Mouse (Mus musculus) ovary, postnatal 36 days (tissue): ENCODE data around the gene Exd1.
A peak's percentile ranks its signal among the peaks of the same experiment; 100 is the strongest.

ENCODE experiments used
- DNase-seq: peaks from one replicate; pipeline ENCODE4 v3.0.0; 2022; ENCODE audit warnings: low spot score, mixed read lengths

Gene Exd1

DNA sequence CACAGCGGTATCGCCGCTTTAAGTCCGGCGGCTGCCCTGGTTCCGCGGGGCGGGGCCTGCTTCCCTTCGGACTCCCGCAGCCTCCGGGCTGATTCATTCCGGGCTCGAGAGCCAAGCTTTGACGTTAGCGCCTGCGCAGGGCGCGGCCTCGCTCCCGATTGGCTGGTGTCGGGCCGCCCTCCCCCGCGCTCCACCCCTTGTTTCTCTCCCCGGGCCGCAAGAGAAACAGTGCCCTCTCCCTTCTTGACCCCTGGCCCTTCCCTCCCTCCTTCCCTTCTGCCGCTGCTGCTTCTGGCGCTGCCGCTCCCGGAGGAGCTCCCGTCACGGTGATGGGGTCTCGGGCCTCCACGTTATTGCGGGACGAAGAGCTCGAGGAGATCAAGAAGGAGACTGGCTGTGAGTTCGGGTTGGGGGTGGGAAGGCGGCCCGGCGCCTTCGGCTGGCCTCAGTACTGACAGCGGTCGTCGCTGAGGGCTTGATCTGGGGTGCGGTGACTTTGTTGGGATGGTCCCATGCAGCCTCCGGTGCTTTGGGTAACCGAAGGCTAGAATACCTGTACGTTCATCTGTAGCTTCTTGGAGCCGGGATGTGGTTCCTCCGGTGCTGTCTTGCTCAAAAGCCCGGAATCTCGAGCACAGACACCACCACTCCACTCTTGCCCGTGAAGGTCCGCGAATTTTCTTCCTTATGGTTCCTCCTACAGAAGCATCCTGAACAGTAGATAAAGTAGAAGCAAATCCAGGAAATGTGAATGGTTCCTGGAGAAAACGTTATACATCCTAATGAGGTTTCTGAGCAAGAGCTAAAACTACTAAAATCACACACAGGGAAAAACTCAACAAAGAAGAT is at the start of gene Exd1, which contains the start of gene Chp1:
TSS of gene Exd1 (minus strand) at position 106 of the 849 bp plus-strand sequence.
TSS of gene Chp1 (plus strand) at position 176 of the 849 bp plus-strand sequence.
- peak; percentile 99 for DNase-seq

DNA sequence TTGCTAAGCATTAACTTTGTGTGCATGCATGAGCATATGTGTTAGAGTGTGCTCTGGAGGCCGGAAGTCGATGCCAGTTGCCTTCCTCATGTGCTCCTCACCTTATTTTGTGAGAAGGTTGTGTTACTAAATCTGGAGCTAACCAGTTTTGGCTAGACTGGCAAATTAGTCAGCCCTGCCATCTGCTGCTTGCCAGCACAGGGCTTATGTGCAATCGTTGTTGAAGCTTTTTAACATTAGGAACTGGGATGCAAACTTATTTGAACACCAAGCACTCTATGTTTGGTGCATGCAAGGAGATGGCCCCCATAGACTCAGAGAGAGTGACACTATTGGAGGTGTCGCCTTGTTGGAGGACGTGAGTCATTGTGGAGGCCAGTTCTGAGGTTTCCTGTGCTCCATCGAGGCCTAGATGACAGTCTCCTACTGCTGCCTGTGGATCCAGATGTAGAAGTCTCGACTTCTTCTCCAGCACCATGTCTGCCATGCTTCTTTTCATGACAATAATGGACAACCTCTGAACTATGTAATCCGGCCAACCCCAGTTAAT is 49.4 kb upstream of the Exd1 start:
- DNase-seq = no peak

DNA sequence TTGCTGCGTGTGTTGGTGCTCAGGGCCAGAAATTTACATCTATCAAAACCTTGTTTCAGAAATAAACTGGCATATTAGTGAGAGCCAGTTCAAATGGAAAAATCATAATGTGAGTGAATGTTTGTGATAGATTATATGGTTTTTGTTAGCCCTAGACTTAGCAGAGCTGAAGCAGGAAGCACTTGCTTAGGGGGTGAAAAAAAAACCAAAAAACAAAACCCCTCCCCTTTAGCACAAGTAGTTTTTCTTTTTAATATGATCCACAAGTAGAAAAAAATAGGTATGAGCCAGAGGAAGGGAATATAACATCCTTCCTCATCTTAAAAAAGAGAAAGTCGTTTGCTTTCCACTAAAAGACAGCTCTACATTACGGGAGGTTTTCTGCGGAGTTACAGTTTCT is 47.9 kb upstream of the Exd1 start:
- no peak for DNase-seq

DNA sequence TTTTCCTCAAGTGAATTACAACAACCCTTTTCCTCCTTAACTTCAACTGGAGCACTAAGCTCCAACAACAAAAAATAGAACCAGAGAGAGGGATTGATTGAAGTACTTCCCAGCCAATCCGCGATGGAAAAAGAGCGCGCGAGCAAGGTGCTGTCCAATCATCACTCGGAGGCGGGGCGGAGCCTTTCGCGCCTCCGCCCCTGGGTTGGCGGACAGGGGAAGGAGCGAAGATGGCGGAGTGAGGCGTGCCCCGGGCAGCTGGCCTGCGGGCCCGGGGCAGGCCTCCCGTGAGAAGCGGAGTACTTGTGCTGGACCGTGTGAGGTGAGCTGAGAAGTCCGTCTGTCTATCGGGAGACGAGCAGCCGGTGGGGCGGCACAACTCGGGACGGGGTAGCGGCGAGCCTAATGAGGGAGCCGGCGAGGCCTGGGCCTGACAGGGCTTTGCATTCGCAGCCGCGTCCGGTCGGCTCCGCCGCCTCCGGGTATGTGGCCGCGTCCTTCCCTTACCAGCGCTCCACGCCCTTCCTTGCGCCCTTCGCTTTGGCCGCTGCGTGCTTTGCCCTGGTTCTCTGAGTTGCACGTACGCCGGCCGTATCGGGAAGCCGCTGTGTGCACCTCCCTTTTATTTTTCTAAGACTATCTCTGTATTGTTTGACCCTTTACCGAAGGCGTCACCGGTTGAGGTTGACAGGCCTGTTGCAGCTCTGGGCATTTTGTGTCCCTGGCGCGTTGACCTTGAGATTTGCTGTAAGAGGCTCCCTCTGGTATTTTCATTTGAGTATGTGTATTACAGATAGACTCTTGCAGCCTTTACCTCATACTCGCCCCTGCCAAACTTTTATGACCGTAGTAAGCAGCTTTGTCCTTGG is 46.9 kb upstream of the Exd1 start:
- DNase-seq = peak; percentile 93

DNA sequence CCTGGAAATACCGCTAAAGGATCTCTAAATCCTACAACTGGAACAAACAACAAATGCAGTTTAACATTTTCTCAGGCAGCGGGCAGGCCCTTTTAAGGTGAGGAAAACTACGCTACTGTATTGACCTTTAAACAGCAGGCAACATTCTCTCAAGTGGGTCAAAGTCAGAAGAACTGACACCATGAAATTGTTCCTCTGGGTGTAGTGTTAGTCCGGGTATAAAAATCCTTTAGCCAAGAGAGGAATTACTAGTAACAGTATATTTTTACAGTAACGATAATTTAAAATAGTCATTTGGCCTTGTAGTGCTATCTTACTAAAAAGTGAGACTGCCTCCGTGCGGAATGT is 46.3 kb upstream of the Exd1 start:
- no peak for DNase-seq

DNA sequence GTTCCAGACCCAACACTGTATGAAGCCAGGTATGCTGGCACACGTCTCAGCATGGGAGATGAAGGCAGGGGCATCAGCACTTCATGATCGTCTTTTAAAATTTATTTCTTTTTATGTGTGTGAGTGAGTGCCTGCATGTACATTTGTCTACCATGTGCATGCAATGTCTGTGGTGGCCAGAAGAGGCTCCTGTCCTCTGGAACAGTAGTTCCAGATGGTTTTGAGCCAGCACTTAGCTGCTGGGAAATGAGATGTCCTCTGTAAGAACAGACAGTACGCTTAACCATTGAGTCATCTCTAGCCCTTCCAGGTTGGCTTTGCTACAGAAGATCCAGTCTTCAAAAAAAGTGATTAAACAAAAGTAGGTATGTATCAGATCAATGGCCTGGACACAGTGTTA is 43.8 kb upstream of the Exd1 start:
- no peak for DNase-seq

DNA sequence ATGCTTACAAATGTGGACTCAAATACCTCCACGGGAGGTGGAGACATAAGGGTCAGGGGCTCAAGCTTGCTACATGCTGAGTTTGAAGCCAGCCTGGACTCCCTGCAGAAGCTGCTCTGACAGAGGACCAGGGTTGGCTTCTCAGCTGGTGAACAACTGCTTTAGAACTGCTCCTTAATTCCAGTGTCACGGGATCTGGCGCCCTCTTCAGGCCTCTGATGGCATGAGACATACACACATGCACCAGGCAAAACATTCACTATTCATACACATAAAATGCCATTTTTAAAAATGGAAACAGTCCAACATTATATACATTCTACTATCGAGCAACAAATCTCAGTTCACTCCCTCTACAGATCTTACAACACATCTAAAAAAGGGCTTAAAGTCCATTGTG is 40.0 kb upstream of the Exd1 start:
- peak; percentile 34 for DNase-seq

DNA sequence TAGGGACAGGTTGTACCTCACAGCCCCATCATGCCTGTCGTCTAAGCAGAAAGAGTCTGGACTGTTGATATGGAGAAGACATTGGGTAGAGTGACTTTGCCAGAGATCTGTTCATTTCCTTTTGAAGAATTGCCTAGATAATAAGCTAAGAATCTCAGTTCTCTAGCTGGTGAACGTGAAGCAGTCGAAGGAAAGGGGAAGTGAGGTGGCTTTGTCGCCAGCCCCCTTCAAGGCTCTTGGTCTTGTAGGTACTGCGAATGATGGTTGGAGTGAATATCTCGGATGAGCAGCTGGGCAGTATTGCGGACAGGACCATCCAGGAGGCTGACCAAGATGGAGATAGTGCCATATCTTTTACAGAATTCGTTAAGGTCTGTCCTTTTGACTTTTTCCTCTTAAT is 36.9 kb upstream of the Exd1 start:
- DNase-seq = no peak

DNA sequence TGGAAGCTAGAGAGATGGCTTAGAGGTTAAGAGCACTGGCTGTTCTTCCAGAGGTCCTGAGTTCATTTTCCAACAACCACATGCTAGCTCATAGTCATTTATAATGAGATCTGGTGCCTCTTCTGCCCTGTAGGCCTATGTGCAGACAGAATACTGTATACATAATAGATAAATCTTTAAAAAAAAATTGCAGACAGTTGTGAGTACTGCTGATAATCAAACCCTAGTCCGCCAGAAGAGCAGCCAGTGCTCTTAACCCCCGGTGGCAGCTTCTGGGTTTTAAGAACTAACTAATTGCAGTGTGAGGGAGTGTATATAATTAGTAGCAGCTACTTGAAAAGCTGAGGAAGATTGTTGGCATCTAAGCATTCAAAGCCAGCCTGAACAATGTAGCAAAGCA is 36.0 kb upstream of the Exd1 start:
- no peak for DNase-seq

DNA sequence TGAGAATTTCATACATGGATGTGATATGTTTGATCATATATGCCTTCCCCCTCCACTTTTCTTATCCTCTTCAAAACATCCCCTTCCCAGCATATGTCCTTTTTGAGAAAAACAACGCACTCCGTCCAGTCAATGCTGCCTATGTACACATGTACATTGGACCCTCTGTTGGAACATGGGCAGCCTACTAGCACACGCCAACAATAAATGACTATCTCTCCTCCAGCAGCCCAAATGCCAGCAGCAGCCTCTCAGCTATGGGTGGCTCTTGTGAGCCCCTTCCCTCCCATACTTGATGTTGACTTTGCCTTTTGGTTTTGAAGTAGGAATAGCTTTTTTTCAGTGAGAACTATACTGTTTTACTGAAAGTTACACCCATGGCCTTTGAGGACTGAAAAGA is 34.1 kb upstream of the Exd1 start:
- DNase-seq = no peak

DNA sequence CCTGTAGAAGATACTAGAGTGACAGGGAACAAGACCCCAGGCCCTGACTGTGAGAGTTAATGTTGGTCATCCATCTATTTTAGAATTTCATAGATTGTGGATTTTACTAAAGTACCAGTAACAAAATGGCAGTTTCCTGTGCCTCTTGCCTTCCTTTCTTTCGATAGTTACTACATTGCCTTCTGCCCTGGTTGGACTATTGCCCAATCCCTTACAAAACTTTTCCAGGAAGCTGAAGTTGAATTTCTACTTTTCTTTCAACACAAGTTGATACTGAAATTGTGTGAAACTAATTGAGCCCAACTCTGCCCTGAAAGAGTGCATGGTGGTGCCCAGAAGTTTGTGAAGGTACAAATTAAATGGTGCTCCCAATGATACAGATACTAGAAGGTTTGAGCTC is 25.0 kb upstream of the Exd1 start:
- DNase-seq = no peak

DNA sequence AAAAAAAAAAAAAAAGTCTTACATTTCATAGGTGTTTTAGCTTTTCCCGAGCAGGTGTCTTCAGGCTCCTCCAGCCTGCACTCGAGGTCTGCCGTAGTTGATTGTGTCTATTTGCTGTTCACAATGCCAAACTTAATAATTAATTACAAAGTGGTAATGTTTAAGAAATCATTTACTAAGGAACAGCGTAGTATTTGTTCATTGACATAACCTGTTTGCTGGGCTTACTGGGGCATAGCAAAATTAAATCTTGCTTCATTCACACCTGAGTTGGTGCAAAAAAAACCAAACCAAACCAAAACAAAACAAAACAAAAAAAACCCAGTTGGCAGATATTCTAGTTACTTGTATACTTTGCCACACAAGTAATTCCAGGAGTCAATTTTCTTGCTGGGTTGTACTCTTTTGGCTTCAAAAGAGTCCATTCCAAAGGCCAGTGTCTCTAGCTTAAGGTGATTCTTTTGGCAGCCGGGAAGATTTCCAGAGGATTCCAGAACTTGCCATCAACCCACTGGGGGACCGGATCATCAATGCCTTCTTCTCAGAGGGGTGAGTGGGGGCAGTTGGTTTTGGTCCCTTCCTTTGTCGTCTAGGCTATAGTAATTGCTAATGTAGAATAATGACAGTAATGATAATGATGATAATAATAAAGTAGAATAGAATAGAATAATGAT is 18.9 kb upstream of the Exd1 start:
- no peak for DNase-seq

DNA sequence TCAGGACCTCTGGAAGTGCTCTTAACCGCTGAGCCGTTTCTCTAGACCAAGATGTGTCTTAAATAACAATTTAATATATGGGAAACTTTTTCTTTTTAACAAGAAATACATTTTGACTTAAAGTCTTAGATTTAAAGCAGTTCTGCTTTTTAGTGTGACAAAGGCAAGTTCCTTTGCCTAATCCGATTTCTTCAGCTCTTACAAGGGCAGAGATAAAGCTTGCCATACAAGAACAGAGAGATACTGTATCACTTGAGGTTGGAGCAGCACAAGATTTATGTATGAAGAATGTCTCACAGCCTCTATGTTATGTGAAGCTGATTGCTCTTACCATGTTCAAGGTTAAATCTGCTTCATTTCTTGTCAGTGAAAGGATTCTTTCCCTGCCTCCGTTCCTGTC is 17.9 kb upstream of the Exd1 start:
- no peak for DNase-seq

DNA sequence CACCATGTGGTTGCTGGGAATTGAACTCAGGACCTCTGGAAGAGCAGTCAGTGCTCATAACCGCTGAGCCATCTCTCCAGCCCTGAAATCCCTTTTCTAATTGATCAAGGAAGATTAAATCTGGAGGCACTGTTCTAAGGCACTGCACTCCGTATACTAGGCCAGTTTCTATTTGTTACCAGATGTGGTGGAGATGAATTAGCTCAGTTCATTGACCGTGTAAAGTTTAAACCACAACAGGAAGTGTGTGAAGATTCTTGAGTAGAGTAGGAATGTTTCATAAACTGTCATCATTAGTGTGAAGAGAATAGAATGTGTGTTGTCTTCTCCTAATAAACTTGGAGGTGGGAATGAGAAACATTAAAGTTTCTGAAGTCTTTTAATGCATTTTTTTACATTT is 14.4 kb upstream of the Exd1 start:
- DNase-seq = no peak

DNA sequence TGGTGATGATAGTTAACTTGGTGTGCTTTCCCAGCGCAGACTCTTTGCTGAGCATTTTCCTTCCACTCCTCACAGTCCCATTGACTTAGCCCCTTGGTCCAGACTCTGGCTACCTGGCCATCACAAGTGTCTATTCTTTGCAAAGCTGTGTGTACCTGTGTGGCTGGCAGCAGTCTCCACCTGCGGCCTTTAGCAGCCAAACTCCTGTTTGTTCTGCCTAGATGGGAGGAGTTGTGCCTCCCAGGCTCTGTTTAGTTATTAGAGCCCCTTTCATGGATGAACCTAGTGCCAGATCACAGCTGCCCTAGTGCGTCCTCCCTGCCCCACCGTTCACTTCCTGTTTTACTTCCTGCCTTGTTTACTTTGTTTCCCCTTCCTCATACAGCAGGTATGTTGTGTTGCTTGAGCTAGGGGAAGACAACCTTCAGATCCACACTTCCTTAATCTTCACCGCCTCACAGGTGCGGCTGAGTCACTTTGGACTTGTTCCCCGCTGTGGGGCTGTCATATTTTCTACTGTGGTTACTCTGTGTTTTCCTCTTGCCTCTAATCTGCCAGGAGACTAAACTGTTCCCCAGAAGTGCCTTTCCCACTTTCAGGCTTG is 11.4 kb upstream of the Exd1 start:
- DNase-seq = no peak

DNA sequence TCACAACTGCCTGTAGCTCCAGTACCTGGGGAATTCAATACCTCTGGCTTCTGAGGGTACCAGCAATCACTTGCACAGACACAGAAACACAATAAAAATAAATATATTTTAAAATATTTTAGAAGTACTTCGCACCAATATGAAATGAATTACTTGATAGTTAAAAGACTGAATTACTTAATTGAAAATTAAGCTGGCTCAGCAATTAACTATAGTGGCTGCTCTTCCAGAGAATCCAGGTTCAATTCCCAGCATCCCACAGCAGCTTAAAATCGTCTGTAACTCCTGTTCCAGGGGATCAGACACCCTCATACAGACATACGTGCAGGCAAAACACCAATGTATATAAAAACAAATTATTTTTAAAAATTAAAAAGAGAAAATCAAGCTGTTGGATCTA is 10.6 kb upstream of the Exd1 start:
- no peak for DNase-seq

DNA sequence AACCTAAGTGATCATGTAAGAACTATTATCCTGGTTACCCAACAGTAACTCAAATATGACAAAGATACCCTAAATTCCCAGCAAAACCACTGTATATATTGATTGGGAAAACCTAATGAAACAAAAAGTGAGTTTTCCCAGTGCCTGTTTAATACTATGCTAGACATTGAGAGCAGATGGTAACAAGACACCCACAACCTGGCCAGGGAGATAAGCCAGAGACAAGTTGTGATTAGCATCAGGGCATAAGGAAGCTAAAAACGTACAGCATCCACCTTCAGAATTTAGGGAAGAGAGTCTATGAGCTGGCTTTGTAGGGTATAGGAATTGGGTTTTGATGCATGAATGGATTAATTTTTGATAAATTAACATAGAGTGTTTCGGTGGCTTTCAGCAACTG is 2.3 kb upstream of the Exd1 start:
- no peak for DNase-seq

DNA sequence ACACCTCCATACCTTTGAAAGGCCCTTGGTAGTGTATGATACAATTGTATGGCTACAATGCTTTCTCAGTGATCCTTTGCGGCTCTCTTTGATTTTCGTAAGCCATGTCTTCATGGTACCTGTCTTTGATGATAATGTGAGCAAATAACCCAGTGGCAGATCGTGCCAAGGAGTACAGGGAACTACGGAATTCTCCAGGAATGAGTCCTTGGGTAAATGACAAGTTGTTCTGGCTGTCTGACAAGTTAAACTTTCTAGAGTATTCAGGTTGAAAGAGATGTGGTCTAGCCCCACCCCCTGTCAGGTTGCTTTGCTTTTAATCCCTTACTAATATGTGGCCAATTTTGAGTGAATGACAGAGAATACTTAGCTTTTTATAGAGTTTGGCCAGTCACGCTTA is 1.3 kb upstream of the Exd1 start:
- DNase-seq = no peak

DNA sequence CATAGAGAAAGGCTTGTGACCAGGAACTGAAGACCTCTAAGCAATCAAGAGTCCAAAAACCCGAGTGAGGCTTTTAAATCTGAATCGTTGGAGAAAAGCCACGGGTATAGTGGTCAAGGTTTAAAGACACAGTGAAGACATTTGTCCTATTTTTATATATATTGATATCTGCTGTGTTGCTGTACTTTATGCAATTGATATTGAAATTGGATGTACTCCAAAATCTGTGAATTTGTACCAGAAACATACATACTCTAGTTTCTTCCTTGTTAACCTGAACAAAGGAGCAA is 889 bp upstream of the Exd1 start:
- no peak for DNase-seq

DNA sequence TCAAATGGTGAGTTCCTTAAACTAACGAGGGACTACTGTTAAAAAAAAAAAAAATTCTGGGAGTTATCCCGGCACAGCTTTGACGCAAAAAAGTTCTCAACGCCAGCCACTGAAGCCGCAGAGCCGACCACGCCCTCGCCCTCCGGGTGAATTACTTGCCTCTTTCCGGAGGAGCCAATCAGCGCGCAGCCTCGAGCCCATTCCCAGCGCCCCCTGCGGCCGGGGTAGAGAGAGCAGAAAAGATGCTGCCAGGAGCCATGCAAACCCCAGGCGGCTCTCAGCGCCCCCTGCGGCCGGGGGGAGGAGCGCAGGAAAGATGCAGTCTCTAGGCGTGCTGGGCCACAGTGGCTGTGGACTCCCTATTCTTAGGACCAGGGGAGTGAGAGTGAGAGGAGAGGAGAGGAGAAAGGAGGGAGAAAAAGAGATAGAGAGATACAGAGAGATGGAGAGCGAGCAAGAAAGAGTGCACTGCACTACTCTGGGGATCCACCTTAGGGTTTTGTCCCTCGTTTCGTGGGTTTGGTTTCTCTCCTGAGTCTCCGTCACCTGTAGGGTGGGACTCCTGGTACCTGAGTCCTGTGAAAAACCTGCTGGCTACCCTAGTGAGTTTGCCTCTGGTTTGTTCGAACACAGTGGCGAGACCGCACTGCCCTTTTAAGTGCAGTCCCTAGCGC is 442 bp downstream of the Exd1 start:
- peak; percentile 80 for DNase-seq

DNA sequence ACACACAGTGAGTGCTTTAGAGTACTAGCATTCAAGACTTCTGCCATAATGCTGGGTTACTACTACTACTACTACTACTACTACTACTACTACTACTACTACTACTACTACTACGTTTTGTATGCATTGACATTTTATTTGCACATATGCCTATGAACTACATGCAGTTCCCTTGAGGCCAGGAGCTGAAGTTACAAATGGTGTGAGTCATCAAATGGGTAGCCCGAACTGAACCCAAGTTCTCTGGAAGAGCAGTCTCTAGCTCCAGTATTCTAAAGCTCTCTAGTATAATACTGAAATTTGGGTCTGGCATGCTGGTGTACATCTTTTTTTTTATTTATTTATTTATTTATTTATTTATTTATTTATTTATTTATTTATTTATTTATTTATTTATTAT is 3.8 kb downstream of the Exd1 start:
- DNase-seq = no peak

DNA sequence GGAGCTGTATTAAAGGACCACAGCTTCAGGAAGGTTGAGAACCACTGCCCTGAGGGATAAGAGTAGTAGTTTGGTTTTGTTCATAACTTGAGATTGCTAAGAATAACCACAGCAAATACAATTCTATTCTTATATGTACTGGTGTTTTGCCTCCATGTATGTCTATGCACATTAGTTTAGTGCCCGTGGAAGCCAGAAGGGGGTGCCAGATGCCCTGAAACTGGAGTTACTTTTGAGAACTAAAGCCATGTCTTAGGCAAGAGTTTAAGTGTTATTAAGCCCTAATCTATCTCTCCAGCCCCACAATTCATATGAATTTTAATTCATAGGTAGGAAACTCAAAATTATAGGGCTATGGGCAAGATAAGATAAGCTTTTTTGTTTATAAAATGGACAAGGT is 5.3 kb downstream of the Exd1 start:
- peak; percentile 52 for DNase-seq
